Mouse (Mus musculus) liver, postnatal 0 days (tissue): ENCODE measurements around the gene Slc10a1.

ENCODE experiments used
- CTCF ChIP-seq: sonication (generic); IDR thresholded peaks from 2 replicates; pipeline ENCODE4 v1.5.1; 2016; ENCODE audit warnings: antibody characterized with exemption, low read depth
- EP300 ChIP-seq: IDR thresholded peaks from 2 replicates; pipeline ENCODE4 v1.6.1; 2016; ENCODE audit warnings: antibody characterized with exemption, low read depth, mild to moderate bottlenecking

DNA sequence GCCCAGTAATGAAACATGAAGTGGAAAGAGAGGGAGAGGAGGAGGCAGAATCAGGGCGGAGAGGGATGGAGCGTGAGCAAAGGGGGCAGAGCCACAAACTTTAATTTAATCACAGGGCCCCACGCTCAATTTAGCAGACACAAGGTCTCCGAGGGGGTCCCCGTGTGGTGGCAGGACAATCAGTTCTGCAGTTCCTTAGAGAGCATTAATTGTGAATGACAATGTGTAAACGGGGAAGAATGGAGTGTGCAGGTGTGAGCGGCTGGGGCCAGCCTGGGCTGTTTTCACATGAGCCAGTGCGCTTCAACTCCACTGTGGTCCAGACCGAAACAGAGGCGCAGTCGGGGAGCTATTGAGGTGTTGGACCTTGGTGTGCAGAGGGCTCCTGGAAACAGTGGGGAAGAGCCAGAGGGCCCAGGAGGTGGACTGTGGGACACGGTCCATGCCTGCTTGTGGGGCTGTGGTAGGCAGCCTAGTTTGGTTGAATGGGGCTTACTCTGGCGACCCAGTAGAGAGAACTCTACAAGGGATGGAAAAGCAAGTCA is 22.5 kb upstream of the Slc10a1 start:
- TF ChIP-seq CTCF = no peak
- TF ChIP-seq EP300 = no peak
